Mouse (Mus musculus): ENCODE results near the gene Sytl3. TPM values are rescaled to one million over a fixed set of nuclear protein-coding genes. Genes with fewer than 3 reads are reported as not detected.
"Not testable (repeated sequence)": the region's sequence is repeated elsewhere in the genome, so short reads cannot be mapped to it uniquely, and the experiment has no call there.

Sytl3 gene
- polyA plus RNA-seq (2016; fragmentation: Nextera tagmentation; extraction: Ambion mirVana) = 0.24 TPM in 1 of 2 replicates, not detected in the other

GRCm38 (mm10) chr17:6658801-6659200, at the start of gene Sytl3:
TSS of gene Sytl3 (plus strand) at chr17:6659093.
- not testable (repeated sequence) for H3K9me3 ChIP-seq; DNase-seq (ENCODE audit: extremely low spot score, low spot score); H3K27ac ChIP-seq; H3K27me3 ChIP-seq (ENCODE audit: poor library complexity, severe bottlenecking); H3K4me3 ChIP-seq; H3K36me3 ChIP-seq (replicated peaks); H3K4me1 ChIP-seq
- WGBS = 87% methylated on average over 6 of the region's 7 CpGs

- not testable (repeated sequence) for DNase-seq (ENCODE audit: extremely low spot score, low spot score); H3K27me3 ChIP-seq (ENCODE audit: poor library complexity, severe bottlenecking); H3K4me3 ChIP-seq; H3K27ac ChIP-seq; H3K4me1 ChIP-seq; H3K9me3 ChIP-seq; H3K36me3 ChIP-seq (replicated peaks)
- WGBS = 95% methylated on average over 11 of the region's 14 CpGs
Observed at GRCm38 (mm10) chr17:6613524-6613923, 45.4 kb upstream of the Sytl3 start.

DNA sequence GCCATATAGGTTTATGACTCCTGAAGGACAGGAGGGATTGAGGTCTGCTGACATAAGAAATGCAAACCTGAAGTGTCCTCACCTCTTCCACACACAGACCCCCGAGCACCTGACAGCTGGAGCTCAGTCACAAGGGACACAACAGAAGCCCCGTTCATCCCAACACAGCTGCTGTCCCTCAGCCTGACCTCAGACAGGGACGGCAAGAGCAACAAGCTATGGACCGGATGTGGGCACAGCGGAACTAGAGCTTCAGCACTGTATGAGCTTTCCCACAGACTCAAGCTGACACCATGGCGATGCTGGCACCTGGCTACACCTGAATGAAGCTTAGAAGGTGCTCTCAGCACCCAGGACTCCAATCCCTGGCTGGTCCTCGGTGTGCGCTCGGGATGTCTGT, 44.6 kb upstream of the Sytl3 start:
- H3K4me3 ChIP-seq; H3K27ac ChIP-seq; H3K9me3 ChIP-seq; H3K27me3 ChIP-seq (ENCODE audit: poor library complexity, severe bottlenecking); H3K4me1 ChIP-seq; H3K36me3 ChIP-seq (replicated peaks); DNase-seq (ENCODE audit: extremely low spot score, low spot score): not testable (repeated sequence)
- 91% methylated on average over 6 of the region's 9 CpGs for WGBS

GRCm38 (mm10) chr17:6616731-6617130, 42.2 kb upstream of the Sytl3 start:
- H3K36me3 ChIP-seq (replicated peaks); H3K9me3 ChIP-seq; H3K4me1 ChIP-seq; DNase-seq (ENCODE audit: extremely low spot score, low spot score); H3K27me3 ChIP-seq (ENCODE audit: poor library complexity, severe bottlenecking); H3K27ac ChIP-seq; H3K4me3 ChIP-seq: not testable (repeated sequence)
- 98% methylated on average over 9 of the region's 9 CpGs for WGBS

DNA sequence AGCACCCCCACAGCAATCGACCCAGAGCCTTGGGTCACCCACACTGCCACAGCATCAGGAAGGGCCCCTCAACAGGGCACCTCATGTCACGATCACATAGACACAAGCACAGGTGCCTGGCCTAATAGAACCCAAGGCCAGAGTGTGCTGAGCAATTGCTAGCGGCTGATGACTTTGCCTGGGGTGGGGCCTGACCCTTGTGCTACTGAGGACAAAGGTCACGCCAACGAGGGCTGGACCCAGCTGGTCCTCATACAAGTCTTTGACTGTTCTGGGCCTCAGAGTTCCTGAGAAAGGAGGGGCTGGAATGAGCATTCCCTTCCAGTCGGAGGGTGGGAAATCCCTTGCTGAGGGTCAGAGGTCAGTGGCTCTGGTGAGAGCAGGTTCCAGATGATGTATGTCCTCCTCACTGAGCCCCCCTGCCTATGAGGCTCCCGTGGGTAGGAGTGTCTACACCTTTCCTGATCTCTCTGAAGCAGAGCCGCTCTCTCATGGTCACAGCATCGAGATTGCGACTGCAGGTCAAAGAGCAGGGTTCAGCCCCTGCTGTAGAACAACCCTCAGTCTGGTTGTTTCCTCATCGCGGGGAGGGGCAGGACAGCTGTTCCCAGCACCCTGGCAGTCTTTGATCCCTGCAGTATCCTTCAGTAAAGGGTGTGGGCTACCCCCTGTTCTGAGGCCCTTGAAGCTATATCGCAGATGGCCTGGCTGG, 41.0 kb upstream of the Sytl3 start:
- not testable (repeated sequence) for DNase-seq (ENCODE audit: extremely low spot score, low spot score); H3K4me3 ChIP-seq; H3K27ac ChIP-seq; H3K4me1 ChIP-seq; H3K9me3 ChIP-seq; H3K27me3 ChIP-seq (ENCODE audit: poor library complexity, severe bottlenecking); H3K36me3 ChIP-seq (replicated peaks)
- 70% methylated on average over 8 of the region's 13 CpGs for WGBS

- H3K36me3 ChIP-seq (replicated peaks); H3K4me1 ChIP-seq; H3K4me3 ChIP-seq; DNase-seq (ENCODE audit: extremely low spot score, low spot score); H3K27me3 ChIP-seq (ENCODE audit: poor library complexity, severe bottlenecking); H3K9me3 ChIP-seq; H3K27ac ChIP-seq: not testable (repeated sequence)
- WGBS = 84% methylated on average over 5 of the region's 5 CpGs
Observed at GRCm38 (mm10) chr17:6619271-6619670, 39.6 kb upstream of the Sytl3 start.

- 83% methylated on average over 5 of the region's 6 CpGs for WGBS
- H3K9me3 ChIP-seq; DNase-seq (ENCODE audit: extremely low spot score, low spot score); H3K4me3 ChIP-seq; H3K27ac ChIP-seq; H3K36me3 ChIP-seq (replicated peaks); H3K4me1 ChIP-seq; H3K27me3 ChIP-seq (ENCODE audit: poor library complexity, severe bottlenecking): not testable (repeated sequence)
Observed at GRCm38 (mm10) chr17:6620035-6620434, 38.9 kb upstream of the Sytl3 start.

GRCm38 (mm10) chr17:6620730-6621451, 38.0 kb upstream of the Sytl3 start:
- H3K36me3 ChIP-seq (replicated peaks); DNase-seq (ENCODE audit: extremely low spot score, low spot score); H3K4me3 ChIP-seq; H3K27me3 ChIP-seq (ENCODE audit: poor library complexity, severe bottlenecking); H3K4me1 ChIP-seq; H3K27ac ChIP-seq; H3K9me3 ChIP-seq: not testable (repeated sequence)
- WGBS = 89% methylated on average over 19 of the region's 20 CpGs

DNA sequence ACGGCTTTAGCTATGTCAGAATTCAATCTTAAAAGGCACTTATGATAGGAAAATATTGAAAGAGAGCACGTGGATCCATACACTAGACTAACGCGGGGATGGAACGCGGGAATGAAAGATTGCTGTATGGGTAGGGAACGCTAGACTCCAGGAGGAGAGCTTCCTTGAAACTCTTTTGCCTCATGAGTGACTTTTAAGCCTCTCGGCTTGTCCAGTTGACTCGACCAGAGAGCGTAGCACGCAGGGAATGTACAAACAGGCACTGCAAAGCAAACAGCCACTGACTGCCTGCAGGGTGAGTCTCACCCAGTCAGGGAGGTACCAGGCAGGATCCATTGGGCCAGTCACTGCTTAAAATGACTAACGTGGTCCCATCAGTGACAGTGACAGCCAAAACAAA, 36.9 kb upstream of the Sytl3 start:
- 94% methylated on average over 11 of the region's 12 CpGs for WGBS
- not testable (repeated sequence) for H3K9me3 ChIP-seq; H3K4me1 ChIP-seq; H3K36me3 ChIP-seq (replicated peaks); H3K4me3 ChIP-seq; H3K27me3 ChIP-seq (ENCODE audit: poor library complexity, severe bottlenecking); H3K27ac ChIP-seq; DNase-seq (ENCODE audit: extremely low spot score, low spot score)

DNA sequence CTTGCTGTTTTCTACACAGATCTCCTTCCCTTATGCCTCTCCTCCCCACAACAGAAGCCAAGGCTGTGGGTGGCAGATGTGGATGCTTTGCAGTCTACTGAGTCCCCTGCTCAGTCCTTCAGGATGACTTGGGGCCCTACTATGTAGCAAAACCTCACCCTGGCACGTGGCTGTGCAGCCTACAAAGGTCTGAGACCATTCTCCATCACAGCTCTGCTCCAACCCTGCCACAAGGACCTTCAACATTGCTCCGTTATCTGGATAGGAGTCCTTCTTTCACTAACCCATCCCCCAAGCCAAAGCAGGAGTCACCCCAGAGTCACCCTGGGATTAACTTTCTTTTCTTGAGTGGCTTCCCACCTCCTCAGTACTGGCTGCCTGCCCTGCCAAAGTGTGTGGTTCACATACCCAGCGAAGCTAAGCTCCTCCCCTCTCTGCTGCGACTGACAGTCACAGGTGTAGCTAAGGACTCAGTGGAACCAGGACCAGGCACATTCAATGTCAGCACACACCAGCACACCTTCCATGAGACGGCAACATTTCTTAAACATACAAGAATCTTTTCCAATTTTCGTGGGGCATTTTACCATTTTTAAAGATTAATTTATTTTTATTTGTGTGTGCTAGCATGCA, 33.9 kb upstream of the Sytl3 start:
- 69% methylated on average over 2 of the region's 6 CpGs for WGBS
- H3K9me3 ChIP-seq; H3K36me3 ChIP-seq (replicated peaks); H3K4me3 ChIP-seq; H3K27me3 ChIP-seq (ENCODE audit: poor library complexity, severe bottlenecking); DNase-seq (ENCODE audit: extremely low spot score, low spot score); H3K4me1 ChIP-seq; H3K27ac ChIP-seq: not testable (repeated sequence)

- H3K27ac ChIP-seq = not testable (repeated sequence)
- 87% methylated on average over 4 of the region's 4 CpGs for WGBS
Observed at GRCm38 (mm10) chr17:6630398-6630797, 28.5 kb upstream of the Sytl3 start.

DNA sequence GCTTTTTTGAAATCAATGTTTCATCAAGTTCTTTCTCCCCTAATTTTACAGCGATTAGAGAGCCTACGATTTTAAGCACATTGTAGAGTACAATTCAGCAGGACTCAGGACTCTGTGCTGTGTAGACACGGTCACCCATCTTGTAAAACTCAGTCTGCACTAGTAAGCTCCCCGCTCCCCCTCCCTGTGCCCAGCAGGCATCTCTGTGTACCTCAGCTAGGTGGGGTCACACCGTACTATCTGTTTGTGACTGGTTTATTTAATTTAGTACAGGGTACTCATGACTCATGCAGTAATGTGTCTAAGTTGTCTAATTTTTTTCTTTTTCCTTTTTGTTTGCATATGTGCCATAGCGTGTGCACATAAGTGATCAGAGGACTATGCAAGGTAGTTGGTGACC, 26.0 kb upstream of the Sytl3 start:
- H3K4me1 ChIP-seq; H3K36me3 ChIP-seq (replicated peaks); DNase-seq (ENCODE audit: extremely low spot score, low spot score); H3K4me3 ChIP-seq; H3K27ac ChIP-seq; H3K27me3 ChIP-seq (ENCODE audit: poor library complexity, severe bottlenecking); H3K9me3 ChIP-seq: not testable (repeated sequence)
- 90% methylated on average over 6 of the region's 6 CpGs for WGBS

More at GRCm38 (mm10) chr17:6630398-6630797, 28.5 kb upstream of the Sytl3 start:
- H3K36me3 ChIP-seq (replicated peaks); H3K9me3 ChIP-seq; H3K4me3 ChIP-seq; DNase-seq (ENCODE audit: extremely low spot score, low spot score); H3K27me3 ChIP-seq (ENCODE audit: poor library complexity, severe bottlenecking); H3K4me1 ChIP-seq: not testable (repeated sequence)

DNA sequence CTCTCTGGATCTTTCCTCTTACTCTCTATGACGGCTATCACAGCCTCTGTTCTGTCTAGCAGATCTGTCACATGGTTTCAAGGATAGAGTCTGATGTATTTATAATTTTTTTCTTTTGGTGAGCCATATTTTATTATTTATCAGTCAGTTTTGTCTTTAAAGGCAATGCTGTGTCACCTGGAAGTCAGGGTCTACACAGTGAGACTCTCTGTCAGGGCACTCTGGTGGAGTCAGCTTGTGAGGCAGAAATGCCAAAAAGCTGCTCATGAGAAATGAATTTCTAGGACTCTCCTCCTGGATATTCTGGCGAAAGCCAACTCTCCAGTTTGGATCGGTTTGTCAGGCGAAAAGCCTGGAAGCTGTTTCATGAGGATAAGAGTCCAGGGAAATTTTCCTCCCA, 23.1 kb upstream of the Sytl3 start:
- not testable (repeated sequence) for H3K4me3 ChIP-seq; DNase-seq (ENCODE audit: extremely low spot score, low spot score); H3K9me3 ChIP-seq; H3K36me3 ChIP-seq (replicated peaks); H3K27ac ChIP-seq; H3K4me1 ChIP-seq; H3K27me3 ChIP-seq (ENCODE audit: poor library complexity, severe bottlenecking)
- WGBS = 94% methylated on average over 2 of the region's 4 CpGs
